Mouse (Mus musculus) hindlimb bud, embryonic 11.5 days (tissue): Measurements from ENCODE around the gene Ofcc1.

ENCODE experiments used
- DNase-seq: peaks from one replicate; pipeline ENCODE4 v3.0.0-alpha.2; 2012; ENCODE audit warnings: low read depth, low spot score; ENCODE audit errors: extremely low spot score

Ofcc1 gene

DNA sequence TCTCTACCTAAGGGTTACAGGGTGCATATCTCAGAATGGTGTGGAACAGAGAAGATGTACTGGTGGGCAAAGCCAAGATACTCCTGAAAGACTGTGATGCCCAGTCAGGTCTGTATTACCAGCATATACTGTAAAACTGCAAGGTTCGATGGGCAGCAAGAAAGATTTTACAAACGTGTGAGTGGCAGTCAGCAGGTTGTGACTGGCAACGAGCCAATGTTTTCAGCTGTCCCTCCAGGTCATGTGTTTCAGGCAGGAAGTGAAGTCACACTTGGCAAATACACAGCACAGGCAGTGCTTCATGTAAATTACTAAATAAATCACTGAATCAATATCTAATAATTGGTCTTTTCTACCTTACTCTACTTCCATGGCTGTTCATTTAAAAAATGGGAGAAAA, at the start of gene Ofcc1:
TSS of gene Ofcc1 (minus strand) at position 163 of the 400 bp plus-strand sequence.
- no peak for DNase-seq

GRCm38 (mm10) chr13:40390120-40390519, 28.9 kb upstream of the Ofcc1 start:
- DNase-seq: no peak

DNA sequence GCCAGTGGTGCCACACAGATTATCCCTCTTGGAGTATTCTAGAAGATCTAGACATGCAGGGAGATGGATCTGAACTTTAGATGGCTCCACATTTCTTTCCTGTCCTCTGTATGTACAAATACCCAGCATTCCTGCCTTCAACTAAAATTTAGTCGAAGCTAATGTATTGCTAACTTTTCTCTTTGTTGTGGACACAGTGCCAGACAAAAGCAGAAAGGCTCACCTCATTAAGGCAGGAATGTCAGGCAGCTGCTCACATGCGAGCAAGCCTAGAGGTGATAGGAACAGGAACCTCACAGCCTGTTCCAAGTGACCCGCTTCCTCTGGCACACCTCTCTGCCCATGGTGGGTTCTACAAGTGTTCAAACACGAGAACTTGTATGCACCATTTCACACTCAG, 26.2 kb upstream of the Ofcc1 start:
- no peak for DNase-seq

DNA sequence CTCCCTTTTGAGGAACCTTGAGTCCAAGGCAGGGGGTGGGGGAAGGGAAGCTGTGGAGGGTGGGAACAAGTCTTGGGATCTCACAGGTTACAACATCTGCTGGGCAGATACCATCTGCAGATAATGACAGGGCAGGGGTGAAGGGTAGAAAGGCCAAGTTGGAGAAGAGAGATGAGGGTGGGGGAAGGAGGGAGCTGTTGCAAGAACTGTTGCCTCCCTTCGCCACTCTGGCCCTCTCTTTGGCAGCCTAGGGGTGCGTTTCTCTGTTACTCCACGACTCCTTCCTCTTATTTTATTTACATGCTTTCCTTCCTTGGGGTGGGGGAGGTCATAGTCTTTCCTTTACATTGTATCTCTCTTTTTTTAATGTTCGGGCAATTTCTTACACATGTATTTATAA, 23.7 kb upstream of the Ofcc1 start:
- DNase-seq: no peak

DNA sequence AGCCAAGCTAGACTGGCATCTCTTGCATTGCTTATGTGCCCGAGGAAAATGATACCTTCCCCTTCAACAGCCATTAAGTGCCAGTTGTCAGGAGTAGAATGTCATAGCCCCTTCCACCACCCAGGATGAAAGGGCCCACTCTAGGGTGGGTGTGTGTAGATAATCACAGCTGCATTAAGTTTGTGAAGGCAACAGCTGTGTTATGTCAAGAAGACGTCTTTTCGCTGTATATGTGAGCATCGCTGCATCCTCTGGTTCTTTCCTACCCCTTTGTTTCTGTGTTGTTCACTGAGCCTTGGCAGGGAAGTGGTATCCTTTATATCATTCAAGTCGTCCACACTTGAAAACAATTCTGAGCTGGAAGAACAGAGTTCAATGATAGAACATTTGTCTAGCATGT, 15.5 kb upstream of the Ofcc1 start:
- no peak for DNase-seq

DNA sequence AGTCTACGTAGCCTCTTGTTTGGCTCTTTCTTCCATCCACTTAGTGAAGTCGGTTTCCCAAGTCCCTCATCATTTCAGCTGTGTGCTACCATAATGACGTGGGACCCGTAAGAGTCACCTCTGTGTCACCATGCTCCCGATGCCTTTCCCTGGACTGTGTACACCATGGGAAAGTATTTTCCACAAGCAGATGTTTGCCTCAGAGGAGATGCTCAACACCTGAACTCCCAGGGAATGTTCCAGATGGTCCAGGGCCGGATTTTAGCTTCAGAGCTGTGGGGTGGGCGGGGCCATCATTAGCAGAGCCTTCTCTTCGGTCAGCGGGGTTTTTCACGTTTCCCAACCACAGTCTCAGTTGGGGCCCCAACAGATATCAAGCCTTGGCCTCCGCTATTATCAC, 5.5 kb upstream of the Ofcc1 start:
- no peak for DNase-seq

DNA sequence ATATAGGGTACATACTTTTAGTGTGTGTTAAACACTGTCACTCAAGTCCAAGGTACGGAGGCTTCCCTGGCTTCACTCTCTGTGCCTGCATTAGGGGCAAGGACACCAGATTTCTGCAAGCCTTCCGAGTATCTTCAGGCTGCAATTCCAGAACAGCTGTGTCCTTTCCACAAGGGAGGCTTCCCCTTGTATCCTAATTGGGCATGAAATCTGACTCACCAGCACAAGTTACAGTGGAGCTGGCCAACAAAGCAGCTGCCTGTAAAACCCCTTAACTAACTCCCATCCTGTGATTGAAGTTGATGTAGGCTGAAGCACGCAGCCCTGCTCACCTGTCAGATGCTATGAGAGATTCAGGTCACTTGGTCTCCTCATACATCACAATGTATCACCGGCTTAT, 3.6 kb upstream of the Ofcc1 start:
- no peak for DNase-seq

DNA sequence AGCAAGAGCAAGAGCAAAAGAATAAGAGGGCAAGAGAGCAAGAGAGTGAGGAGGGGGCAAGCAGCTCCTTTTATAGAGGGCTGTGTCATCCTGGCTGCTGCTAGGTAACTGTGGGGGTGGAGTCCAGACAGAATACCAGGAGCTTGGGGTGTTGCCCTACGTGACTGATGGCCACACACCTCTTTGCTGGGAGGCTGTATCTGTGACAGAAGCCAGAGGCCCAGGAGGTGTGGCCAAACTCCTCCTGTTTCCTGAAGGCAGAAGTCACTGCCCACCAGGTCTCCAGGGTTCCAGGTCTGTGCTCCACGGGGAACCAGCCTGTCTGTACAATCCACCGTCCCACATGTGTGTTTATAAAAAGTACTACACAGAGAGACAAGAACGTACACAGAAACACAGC, 558 bp downstream of the Ofcc1 start:
- DNase-seq: no peak

DNA sequence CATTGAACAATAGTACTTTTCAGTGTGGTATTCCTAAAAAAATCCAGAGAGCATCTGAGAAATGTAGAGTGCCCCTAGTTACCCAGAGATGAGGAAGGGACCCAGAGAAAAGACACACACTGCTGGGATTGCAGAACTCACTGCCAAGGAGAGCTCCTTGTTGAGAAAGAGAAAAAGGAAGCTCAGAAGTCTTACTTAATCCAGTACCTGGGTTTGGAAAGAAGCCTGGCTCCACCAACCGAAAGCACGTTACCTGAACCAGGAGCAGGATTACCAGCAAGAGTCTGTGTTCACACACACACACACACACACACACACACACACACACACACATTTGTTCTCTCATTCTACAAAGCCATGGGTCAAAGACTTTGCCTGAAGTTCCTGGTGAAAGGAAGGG, 14.2 kb downstream of the Ofcc1 start:
- DNase-seq: no peak

DNA sequence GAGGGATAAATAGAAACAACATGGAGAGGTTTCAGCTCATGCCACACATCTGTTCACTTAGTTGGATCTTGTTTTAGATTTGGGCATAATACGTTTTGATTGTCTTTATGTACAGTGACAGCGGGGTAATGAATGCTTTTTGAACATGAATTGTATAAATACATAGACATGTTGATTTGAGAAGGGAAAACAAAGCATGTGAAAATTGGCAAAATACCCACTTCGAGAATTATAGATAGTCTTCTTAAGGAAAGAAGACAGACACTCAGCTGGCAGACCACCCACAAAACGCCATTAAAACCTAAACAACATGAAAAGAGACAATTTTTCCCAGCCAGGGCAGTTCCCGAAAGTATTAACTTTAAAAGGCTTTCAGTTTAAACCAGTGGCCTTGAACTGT, 37.9 kb downstream of the Ofcc1 start:
- DNase-seq: no peak

DNA sequence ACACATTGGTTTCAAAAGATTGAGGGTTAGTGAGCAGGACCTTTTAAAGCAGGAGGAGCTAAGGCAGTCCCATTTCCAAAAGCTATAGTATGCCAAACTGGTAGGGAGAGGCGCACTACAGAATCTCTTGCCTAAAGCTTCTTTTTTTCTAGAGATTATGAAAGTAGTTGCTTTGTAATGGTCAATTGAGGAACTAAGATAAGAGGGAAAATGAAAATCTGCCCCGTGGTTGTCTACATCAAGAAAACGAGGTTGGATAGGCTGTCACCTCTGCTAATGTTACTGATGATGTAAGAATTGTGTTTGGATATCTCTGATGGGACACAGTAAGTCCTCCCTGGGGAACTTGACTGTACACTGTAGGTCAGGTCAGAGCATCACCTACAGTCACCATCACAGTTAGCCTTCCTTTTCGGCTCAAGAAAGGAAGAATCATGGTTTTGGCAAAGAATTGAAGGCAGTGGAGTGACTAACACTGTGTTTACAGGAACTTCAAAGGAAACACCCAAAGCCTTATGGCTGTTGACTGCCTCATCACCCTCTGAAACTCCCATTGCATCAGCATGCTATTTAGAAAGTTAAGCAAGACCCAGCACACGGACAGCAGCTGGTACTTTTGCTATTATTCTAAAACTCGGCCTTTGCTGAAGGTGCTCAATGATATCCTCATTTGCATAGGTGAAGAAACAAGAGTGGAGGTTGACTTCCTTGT, 40.3 kb downstream of the Ofcc1 start:
- DNase-seq: no peak

GRCm38 (mm10) chr13:40317731-40318130, 43.5 kb downstream of the Ofcc1 start:
- no peak for DNase-seq

GRCm38 (mm10) chr13:40315158-40315792, 46.0 kb downstream of the Ofcc1 start:
- no peak for DNase-seq

DNA sequence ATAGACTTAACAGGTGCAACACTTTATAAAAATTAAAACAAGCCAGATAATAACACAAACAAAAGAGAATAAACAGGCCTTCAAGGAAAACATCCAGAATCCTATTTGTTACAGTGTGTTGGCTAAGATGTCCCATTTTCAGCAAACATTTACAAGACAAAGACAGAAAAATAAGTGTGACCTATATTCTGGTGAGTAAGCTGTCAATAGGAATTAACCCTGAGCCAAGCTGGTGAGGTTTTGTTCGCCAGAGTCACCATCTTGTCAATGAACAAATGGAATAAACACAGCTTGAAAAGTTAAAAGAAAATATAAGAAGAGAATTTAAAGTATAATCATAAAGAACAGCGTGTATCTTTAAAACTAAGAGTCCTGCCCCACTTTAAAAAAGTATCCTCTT, 68.4 kb downstream of the Ofcc1 start:
- DNase-seq: no peak

DNA sequence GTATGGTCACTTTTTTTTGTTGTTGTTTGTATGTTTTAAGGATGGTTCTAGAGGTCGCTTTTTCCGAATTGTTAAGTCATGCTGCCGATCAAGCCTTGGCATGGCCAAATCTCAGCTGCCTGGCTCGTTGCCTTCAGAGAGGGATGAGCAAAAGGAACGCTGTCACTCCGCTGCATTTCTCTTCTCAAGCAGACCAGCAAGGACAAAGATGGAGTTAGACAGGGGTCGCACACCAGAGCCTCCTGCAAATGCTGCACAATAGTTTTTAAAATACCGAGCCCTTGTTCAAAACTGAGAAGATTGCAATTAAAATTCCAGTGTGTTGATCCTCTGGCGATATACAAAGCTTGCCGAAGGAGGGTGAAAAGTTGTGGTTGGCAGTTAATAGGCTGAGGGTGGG, 70.4 kb downstream of the Ofcc1 start:
- DNase-seq: no peak

DNA sequence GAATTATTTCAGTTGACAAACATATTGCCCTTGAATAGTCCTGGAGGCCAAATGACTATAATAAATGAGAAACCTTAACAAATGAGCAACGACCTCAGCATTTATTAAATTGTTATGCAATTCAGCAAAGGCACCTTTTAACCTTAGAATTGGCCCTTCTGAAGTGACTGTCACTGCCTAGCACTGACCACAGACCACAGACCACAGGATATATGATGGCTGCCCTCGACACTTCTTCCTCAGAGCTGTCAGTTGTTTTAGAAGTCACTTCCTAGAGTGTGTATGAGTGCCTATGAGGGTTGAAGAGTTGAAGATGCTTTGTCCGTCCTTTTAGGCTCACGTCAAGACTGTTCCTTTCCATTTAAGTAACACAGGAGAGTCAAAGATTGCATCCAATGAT, 72.6 kb downstream of the Ofcc1 start:
- DNase-seq: no peak

DNA sequence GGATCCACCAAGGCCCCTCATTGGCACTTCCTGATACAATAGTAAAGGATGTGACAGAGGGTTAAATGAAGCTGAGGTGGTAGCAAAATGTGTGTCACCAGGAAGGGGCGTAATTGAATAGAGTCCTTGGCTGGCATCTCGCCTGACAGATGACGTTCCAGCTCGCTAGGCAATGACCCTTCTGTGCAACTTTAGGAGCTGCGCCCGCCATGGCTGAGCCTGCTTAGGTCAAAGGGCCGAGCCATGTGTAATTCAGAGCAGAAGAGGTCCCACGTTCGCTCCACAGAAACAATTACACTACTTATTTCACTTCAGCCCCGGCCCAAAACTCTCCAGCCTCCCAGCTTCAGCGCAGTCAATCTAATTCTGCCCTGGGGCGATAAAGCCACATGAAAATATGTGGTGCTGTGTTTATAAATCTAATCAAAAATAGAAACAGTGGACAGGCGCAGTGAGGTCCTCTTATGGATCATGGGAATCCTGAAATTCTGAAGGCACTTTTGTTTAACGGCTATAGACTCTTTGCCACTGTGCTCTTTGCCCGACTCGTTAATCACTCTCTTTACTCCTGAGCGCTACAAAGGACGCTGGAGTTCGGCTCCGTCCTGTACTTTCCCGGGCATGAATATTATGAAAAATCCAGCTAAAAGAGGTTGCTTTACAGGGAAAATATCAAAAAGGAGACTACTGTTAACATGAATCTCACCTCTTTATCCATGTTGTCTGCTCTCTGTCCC, 73.8 kb downstream of the Ofcc1 start:
- DNase-seq: peak; percentile 26

DNA sequence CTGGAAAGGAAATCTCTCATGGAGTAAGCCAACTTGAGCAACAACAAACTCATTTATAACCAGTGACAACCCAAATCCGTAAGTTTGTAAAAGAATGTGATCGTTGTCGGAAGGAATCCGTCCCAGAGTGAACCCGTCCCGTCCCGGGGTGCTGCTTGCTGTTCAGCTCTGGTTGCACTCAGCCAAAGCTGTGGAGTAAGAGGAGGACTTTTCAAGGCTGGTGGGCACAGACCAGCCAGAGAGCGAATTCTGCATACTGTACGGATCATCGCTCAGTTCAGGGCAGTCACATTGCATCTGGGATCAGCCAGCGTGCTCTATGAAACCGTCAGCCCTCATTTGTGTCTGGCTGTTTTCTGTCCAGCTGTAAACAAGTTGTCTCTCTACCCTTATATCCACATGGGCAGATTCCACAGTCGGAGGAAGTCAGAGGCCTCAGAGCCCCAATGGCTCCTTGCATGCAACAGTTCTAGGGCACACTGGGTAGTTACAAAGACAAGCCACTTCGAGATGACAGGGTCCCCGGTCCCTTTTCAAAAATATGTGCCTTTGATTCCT, 75.9 kb downstream of the Ofcc1 start:
- DNase-seq: no peak

- DNase-seq: no peak
Observed at GRCm38 (mm10) chr13:40280616-40281015, 80.6 kb downstream of the Ofcc1 start.

DNA sequence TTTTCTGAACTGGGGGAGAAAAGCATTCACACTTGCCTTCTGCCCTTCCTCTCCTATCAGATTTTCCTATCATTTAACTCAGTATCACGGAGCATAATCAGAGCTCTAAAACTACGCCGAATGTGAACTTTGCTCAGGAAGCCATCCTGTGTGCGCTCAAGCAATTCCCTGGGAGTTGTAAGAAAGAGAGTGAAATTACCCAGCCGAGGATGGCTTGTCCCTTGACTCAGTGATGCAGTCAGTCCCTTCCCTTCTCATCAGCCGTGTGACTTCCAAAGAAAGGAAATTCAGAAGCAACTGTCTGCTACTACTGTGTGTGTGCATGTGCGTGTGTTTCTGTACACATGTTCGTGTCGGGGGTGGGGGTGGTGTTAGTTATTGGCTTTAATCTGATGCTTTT, 93.7 kb downstream of the Ofcc1 start:
- DNase-seq: no peak

- DNase-seq: no peak
Observed at GRCm38 (mm10) chr13:40263087-40263807, 98.0 kb downstream of the Ofcc1 start.
